Mouse (Mus musculus) left cerebral cortex, adult 8-10 months (tissue): ENCODE results near the gene Gm42742. TPM values are rescaled to one million over a fixed set of nuclear protein-coding genes. Genes with fewer than 3 reads are reported as not detected.

ENCODE experiments used
- DNase-seq, 2 experiments: peaks; one replicate each; pipeline ENCODE4 v3.0.0; 2022; ENCODE audit warnings: low spot score in 2 of 2
- total RNA-seq, 4 experiments: library from RNA; stranded (reverse); gene quantifications; 2 replicates each; pipeline ENCODE4 v1.2.4; 2022

Gene Gm42742
- total RNA-seq, 4 experiments from 2014 or later: 35.5 to 49.5 (median 45.3) TPM

- no peak for DNase-seq
Measured at GRCm38 (mm10) chr7:127004122-127004875, 16.6 kb downstream of the Gm42742 start.

GRCm38 (mm10) chr7:127003620-127004019, 17.3 kb downstream of the Gm42742 start:
- no peak for DNase-seq

- DNase-seq: no peak
Measured at GRCm38 (mm10) chr7:126999568-126999967, 21.3 kb downstream of the Gm42742 start.

- no peak for DNase-seq
Measured at GRCm38 (mm10) chr7:126996449-126996848, 24.4 kb downstream of the Gm42742 start.

GRCm38 (mm10) chr7:126988816-126989215, 32.1 kb downstream of the Gm42742 start:
- no peak for DNase-seq

GRCm38 (mm10) chr7:126986319-126986718, 34.6 kb downstream of the Gm42742 start:
- DNase-seq: peak in 1 of 2 experiments; percentile 48

GRCm38 (mm10) chr7:126984667-126985444, 36.0 kb downstream of the Gm42742 start:
- DNase-seq: peak in 1 of 2 experiments; percentile 62

GRCm38 (mm10) chr7:126983113-126983512, 37.8 kb downstream of the Gm42742 start:
- DNase-seq: no peak

GRCm38 (mm10) chr7:126982054-126982453, 38.8 kb downstream of the Gm42742 start:
- DNase-seq: no peak

- DNase-seq: no peak
Measured at GRCm38 (mm10) chr7:126981601-126982000, 39.3 kb downstream of the Gm42742 start.

GRCm38 (mm10) chr7:126978841-126979240, 42.1 kb downstream of the Gm42742 start:
- no peak for DNase-seq

- no peak for DNase-seq
Measured at GRCm38 (mm10) chr7:126976878-126977459, 43.9 kb downstream of the Gm42742 start.

GRCm38 (mm10) chr7:126975950-126976866, 44.7 kb downstream of the Gm42742 start, which contains the start of gene Cdiptos:
TSS of gene Cdiptos (minus strand) at chr7:126976098.
- DNase-seq: peak; percentile 89 to 91

GRCm38 (mm10) chr7:126975893-126975949, 45.2 kb downstream of the Gm42742 start, which contains the start of gene Cdipt:
TSS of gene Cdipt (plus strand) at chr7:126975914.
- no peak for DNase-seq

- DNase-seq: no peak
Measured at GRCm38 (mm10) chr7:126975493-126975892, 45.4 kb downstream of the Gm42742 start.

GRCm38 (mm10) chr7:126967361-126967760, 53.5 kb downstream of the Gm42742 start:
- no peak for DNase-seq

GRCm38 (mm10) chr7:126965568-126965967, 55.3 kb downstream of the Gm42742 start:
- no peak for DNase-seq
